Mouse (Mus musculus): Measurements from ENCODE around the gene Cks1b. TPM values are rescaled to one million over a fixed set of nuclear protein-coding genes. Genes with fewer than 3 reads are reported as not detected.

Cks1b gene
- total RNA-seq (2012; rRNA removed) (271 and 292 TPM in 2 replicates), polyA plus RNA-seq (2012; ENCODE audit: insufficient read depth in 1 of 2, insufficient read length in 2 of 2, low read depth in 1 of 2, low replicate concordance in 2 of 2, missing spikeins in 1 of 2) (100 to 1,000 TPM; 177 to 438 TPM)

GRCm38 (mm10) chr3:89418170-89418860, at the start of gene Cks1b, which contains the start of gene Shc1:
Gene Cks1b (minus strand): TSS chr3:89418383.
Gene Shc1 (plus strand): TSS chr3:89418443.
- Histone ChIP-seq H3K9ac (ENCODE audit: control insufficient read depth, low read depth, low read length, poor library complexity, severe bottlenecking) (peak within 1 kb of the TSS; percentile 81), H3K27me3 (ENCODE audit: control insufficient read depth in 1 of 2, insufficient read depth in 2 of 2, low read length in 2 of 2) (no peaks in the 10 kb centered on the region), H3K79me2 (ENCODE audit: control insufficient read depth, insufficient read depth, low read length, poor library complexity) (peaks cover 48% of the 10 kb centered on the region), H3K9me3 (replicated peaks; ENCODE audit: insufficient read depth, low read length) (no peaks in the 10 kb centered on the region), H3K27ac (ENCODE audit: control insufficient read depth, low read depth, low read length) (peak within 1 kb of the TSS; percentile 87), H3K36me3 (ENCODE audit: control insufficient read depth in 1 of 2, insufficient read depth in 2 of 2, low read length in 2 of 2) (peaks cover 7 to 41% of the 10 kb centered on the region in 2 experiments), H3K4me3 (ENCODE audit: control insufficient read depth in 1 of 2, insufficient read depth in 1 of 2, low read depth in 2 of 2, low read length in 2 of 2) (peak within 1 kb of the TSS; percentile 75 to 92), H3K4me1 (ENCODE audit: control insufficient read depth in 1 of 2, insufficient read depth in 2 of 2, low read length in 2 of 2) (peaks cover 19 to 41% of the 10 kb centered on the region in 2 experiments)
- DNase-seq (ENCODE audit: low read depth, low spot score) = peak; percentile 100
- no peak for TF ChIP-seq TAL1 (IDR thresholded peaks at IDR 0.05; ENCODE audit: low read length)
- TF ChIP-seq UBTF (IDR thresholded peaks at IDR 0.05; ENCODE audit: borderline replicate concordance, insufficient read depth, low read depth, low read length) = no peak
- TF ChIP-seq CHD2 (IDR thresholded peaks at IDR 0.05; ENCODE audit: low read length) = peak; percentile 49; the same call in 1 of the 2 replicates
- peak; percentile 84 for TF ChIP-seq HCFC1 (IDR thresholded peaks at IDR 0.05; ENCODE audit: low read depth, low read length)
- peak; percentile 98 for TF ChIP-seq MXI1 (IDR thresholded peaks at IDR 0.05; ENCODE audit: low read depth, low read length)
- TF ChIP-seq MEF2A (IDR thresholded peaks at IDR 0.05; ENCODE audit: extremely low read depth, insufficient replicate concordance, low read depth, low read length, poor library complexity, severe bottlenecking) = no peak
- TF ChIP-seq ZKSCAN1 (IDR thresholded peaks at IDR 0.05; ENCODE audit: low read depth, low read length) = no peak
- no peak for TF ChIP-seq CHD1 (IDR thresholded peaks at IDR 0.05; ENCODE audit: low read depth, low read length)
- TF ChIP-seq USF1 (IDR thresholded peaks at IDR 0.05; ENCODE audit: low read depth, low read length) = peak; percentile 46; the same call in 1 of the 2 replicates
- TF ChIP-seq TBP (IDR thresholded peaks at IDR 0.05; ENCODE audit: low read depth, low read length) = peak; percentile 73; the same call in 1 of the 2 replicates
- TF ChIP-seq MYC (IDR thresholded peaks at IDR 0.05; ENCODE audit: low read depth, low read length) = peak; percentile 96
- TF ChIP-seq KAT2A (conservative IDR thresholded peaks at IDR 0.05; ENCODE audit: low read depth, low read length) = peak; percentile 74
- no peak for TF ChIP-seq BHLHE40 (IDR thresholded peaks at IDR 0.05; ENCODE audit: borderline replicate concordance, low read depth, low read length)
- no peak for TF ChIP-seq MAFK (IDR thresholded peaks at IDR 0.05; ENCODE audit: borderline replicate concordance, low read depth, low read length)
- no peak for TF ChIP-seq EP300 (IDR thresholded peaks at IDR 0.05; ENCODE audit: low read depth in 1 of 2, low read length in 2 of 2)
- TF ChIP-seq MYB (IDR thresholded peaks at IDR 0.05; ENCODE audit: low read depth, low read length) = peak; percentile 62
- peak; percentile 90 for TF ChIP-seq MAZ (IDR thresholded peaks at IDR 0.05; ENCODE audit: low read depth, low read length)
- no peak for TF ChIP-seq GABPA (IDR thresholded peaks at IDR 0.05; ENCODE audit: low read depth, low read length)
- no peak for TF ChIP-seq SMC3 (IDR thresholded peaks at IDR 0.05; ENCODE audit: low read depth, low read length)
- TF ChIP-seq USF2 (IDR thresholded peaks at IDR 0.05; ENCODE audit: borderline replicate concordance in 1 of 2, insufficient read depth in 1 of 2, low read depth in 1 of 2, low read length in 2 of 2) = no peak
- peak; percentile 97 for TF ChIP-seq SIN3A (IDR thresholded peaks at IDR 0.05; ENCODE audit: low read length)
- peak; percentile 95 for TF ChIP-seq MAX (IDR thresholded peaks at IDR 0.05; ENCODE audit: low read length)
- TF ChIP-seq TCF12 (IDR thresholded peaks at IDR 0.05; ENCODE audit: low read depth, low read length) = peak; percentile 51; the same call in 1 of the 2 replicates
- TF ChIP-seq ZNF384 (IDR thresholded peaks at IDR 0.05; ENCODE audit: low read depth, low read length) = no peak
- TF ChIP-seq POLR2AphosphoS2 (IDR thresholded peaks at IDR 0.05; ENCODE audit: low read length) = peak; percentile 97
- TF ChIP-seq POLR2AphosphoS5 (IDR thresholded peaks at IDR 0.05; ENCODE audit: borderline replicate concordance, low read depth, low read length) = no peak
- TF ChIP-seq CTCF (IDR thresholded peaks at IDR 0.05 in 2 of 3, conservative IDR thresholded peaks at IDR 0.05 in 1 of 3; ENCODE audit: control insufficient read depth in 1 of 3, insufficient read depth in 1 of 3, low read depth in 2 of 3, low read length in 3 of 3, poor library complexity in 1 of 3, severe bottlenecking in 1 of 3) = 0 out of 6 replicates have a peak, but pooled peaks of 1 of the 3 experiments have one; percentile 7
- peak; percentile 92 for TF ChIP-seq NELFE (IDR thresholded peaks at IDR 0.05; ENCODE audit: low read depth, low read length)
- peak; percentile 11 to 93; a peak in 3 of 4 replicates for TF ChIP-seq POLR2A (IDR thresholded peaks at IDR 0.05; ENCODE audit: control insufficient read depth in 1 of 2, insufficient read depth in 1 of 2, low read depth in 1 of 2, low read length in 2 of 2, poor library complexity in 1 of 2)
- TF ChIP-seq NRF1 (IDR thresholded peaks at IDR 0.05; ENCODE audit: insufficient read depth, low read depth, low read length, poor library complexity, severe bottlenecking) = no peak; the same call in 1 of the 2 replicates
- no peak for TF ChIP-seq ZC3H11A (IDR thresholded peaks at IDR 0.05; ENCODE audit: low read depth, low read length)
- TF ChIP-seq ELF1 (IDR thresholded peaks at IDR 0.05; ENCODE audit: low read depth, low read length) = peak; percentile 87
- TF ChIP-seq E2F4 (IDR thresholded peaks at IDR 0.05; ENCODE audit: borderline replicate concordance, low read depth, low read length) = peak; percentile 81
- TF ChIP-seq GATA1 (IDR thresholded peaks at IDR 0.05; ENCODE audit: low read depth, low read length) = no peak
- TF ChIP-seq RCOR1 (IDR thresholded peaks at IDR 0.05; ENCODE audit: low read depth, low read length) = no peak; the same call in 1 of the 2 replicates
